Comparison of ENCODE assay signal across 28 mouse cellular contexts in genomic region chr7:3284604-3285003, GRCm38 (mm10). TPM values are rescaled to one million over a fixed set of nuclear protein-coding genes. Genes with fewer than 3 reads are reported as not detected.
"Had no signal": no experiment of that assay in that cellular context is flagged by ENCODE, and none has a peak within 500 bp of the region (broad histone marks: within the 10 kb centered on the region; RNA-seq: fewer than 3 reads in every experiment).

No protein-coding gene starts in this region.

- H3K9me3 ChIP-seq: heart, embryonic 10.5 days; heart, embryonic 12.5 days; hindbrain, embryonic 13.5 days; hindbrain, embryonic 15.5 days; kidney, embryonic 15.5 days; limb, embryonic 13.5 days; limb, embryonic 15.5 days; liver, embryonic 13.5 days; liver, embryonic 15.5 days had no signal

- H3K4me3 ChIP-seq: heart, embryonic 10.5 days; heart, embryonic 12.5 days; hindbrain, embryonic 13.5 days; hindbrain, embryonic 15.5 days; kidney, embryonic 15.5 days; limb, embryonic 13.5 days; limb, embryonic 15.5 days; liver, embryonic 13.5 days; liver, embryonic 15.5 days had no signal

- H3K27me3 ChIP-seq: heart, embryonic 12.5 days; hindbrain, embryonic 13.5 days; hindbrain, embryonic 15.5 days; kidney, embryonic 15.5 days; limb, embryonic 13.5 days; limb, embryonic 15.5 days; liver, embryonic 13.5 days; liver, embryonic 15.5 days had no signal

- DNase-seq: gastrocnemius, postnatal 10 days; gastrocnemius, postnatal 25 days; heart, adult 18-20 months; heart, postnatal 10 days; kidney, adult 11 months; kidney, adult 2 months; kidney, adult 9 months; kidney, postnatal 14 days; kidney, postnatal 36 days; layer of hippocampus, adult 9-11 months; layer of hippocampus, postnatal 36 days; left cerebral cortex, postnatal 4 days; liver, embryonic 13.5 days; liver, postnatal 0 days had no signal

- H3K36me3 ChIP-seq: heart, embryonic 10.5 days; heart, embryonic 12.5 days; hindbrain, embryonic 13.5 days; hindbrain, embryonic 15.5 days; kidney, embryonic 15.5 days; limb, embryonic 13.5 days; limb, embryonic 15.5 days; liver, embryonic 13.5 days; liver, embryonic 15.5 days had no signal

RNA-seq across cellular contexts. Expression of gene Prkcg, which starts 4.4 kb away (rescaled TPM):
- total RNA-seq: granulocyte monocyte progenitor cell, adult 5-6 weeks; hematopoietic stem cell, adult 5-6 weeks had no signal

RNA-seq across cellular contexts. Expression of gene Nlrp12, which starts 35.1 kb away (rescaled TPM):
- total RNA-seq: gastrocnemius, postnatal 25 days; gastrocnemius, postnatal 4 days; heart, adult 18-20 months; heart, postnatal 25 days; left cerebral cortex, adult 18-20 months; left cerebral cortex, adult 8-10 months had no signal

RNA-seq across cellular contexts. Expression of gene Cacng7, which starts 48.2 kb away (rescaled TPM):
- total RNA-seq: granulocyte monocyte progenitor cell, adult 5-6 weeks; hematopoietic stem cell, adult 5-6 weeks had no signal
